10 mouse cellular contexts compared by ENCODE assay signal in genomic region chr1:134073061-134073564, GRCm38 (mm10). TPM values are rescaled to one million over a fixed set of nuclear protein-coding genes. Genes with fewer than 3 reads are reported as not detected.
A peak's percentile ranks its signal among the peaks of the same experiment; 100 is the strongest.
DNase-seq lines count a peak whose midpoint lies in the region; ATAC-seq and TF ChIP-seq lines count a peak whose summit lies in the region.
"Had no signal": no experiment of that assay in that cellular context is flagged by ENCODE, and none has a peak within 500 bp of the region (broad histone marks: within the 10 kb centered on the region; RNA-seq: fewer than 3 reads in every experiment).

No protein-coding gene starts in this region.

- peaks cover 64% of the 10 kb centered on the region for H3K4me1 ChIP-seq in heart, embryonic 15.5 days (replicated peaks)
- peaks cover 67% of the 10 kb centered on the region for H3K4me1 ChIP-seq in thymus, adult 2 months (replicated peaks; ENCODE audit: control insufficient read depth, insufficient read depth, low read length)
- peaks cover 87% of the 10 kb centered on the region for H3K4me1 ChIP-seq in liver, embryonic 12.5 days
- peaks cover 73% of the 10 kb centered on the region for H3K4me1 ChIP-seq in stomach, embryonic 16.5 days (ENCODE audit: control insufficient read depth, insufficient read depth, low read length)

- H3K9me3 ChIP-seq in heart, embryonic 15.5 days (replicated peaks) = no peaks in the 10 kb centered on the region
- H3K9me3 ChIP-seq in liver, embryonic 12.5 days (replicated peaks) = no peaks in the 10 kb centered on the region
- H3K9me3 ChIP-seq in stomach, embryonic 16.5 days (replicated peaks; ENCODE audit: control insufficient read depth, low read length) = no peaks in the 10 kb centered on the region
- H3K9me3 ChIP-seq: embryonic facial prominence, embryonic 12.5 days; hindbrain, embryonic 15.5 days had no signal

- H3K36me3 ChIP-seq in heart, embryonic 15.5 days = peaks cover 10% of the 10 kb centered on the region; the same call in 1 of the 2 replicates
- H3K36me3 ChIP-seq in thymus, adult 2 months (ENCODE audit: control insufficient read depth, insufficient read depth, low read length) = peaks cover 38% of the 10 kb centered on the region
- H3K36me3 ChIP-seq in liver, embryonic 12.5 days = peaks cover 38% of the 10 kb centered on the region
- peaks cover 7% of the 10 kb centered on the region; the same call in 1 of the 2 replicates for H3K36me3 ChIP-seq in stomach, embryonic 16.5 days (ENCODE audit: control insufficient read depth, insufficient read depth, low read length)
- H3K36me3 ChIP-seq: hindbrain, embryonic 15.5 days had no signal

- TF ChIP-seq CTCF in thymus, adult 2 months (IDR thresholded peaks at IDR 0.05; ENCODE audit: borderline replicate concordance, control insufficient read depth, extremely low read depth, insufficient read depth, low read length, poor library complexity) = no peak

- peak overlapping the region; percentile 69 for H3K27ac ChIP-seq in heart, embryonic 15.5 days
- H3K27ac ChIP-seq in thymus, adult 2 months (ENCODE audit: control insufficient read depth, insufficient read depth, low read length) = peak overlapping the region; percentile 83
- H3K27ac ChIP-seq in liver, embryonic 12.5 days = peak overlapping the region; percentile 99
- peak overlapping the region; percentile 99 for H3K27ac ChIP-seq in stomach, embryonic 16.5 days (ENCODE audit: low read length)
- H3K27ac ChIP-seq: embryonic facial prominence, embryonic 12.5 days; hindbrain, embryonic 15.5 days had no signal

- 45% methylated on average over 6 of the region's 6 CpGs for WGBS in heart, embryonic 15.5 days
- WGBS in thymus, adult 2 months = 27% methylated on average over 6 of the region's 6 CpGs
- 14% methylated on average over 6 of the region's 6 CpGs for WGBS in liver, embryonic 12.5 days (ENCODE audit: insufficient replicate concordance)
- WGBS in stomach, embryonic 16.5 days = 81% methylated on average over 6 of the region's 6 CpGs

- no peak for DNase-seq in heart, postnatal 36 days
- DNase-seq in thymus, adult 2 months = no peak
- DNase-seq in thymus, postnatal 10 days (ENCODE audit: low spot score in 2 of 2) = no peak
- DNase-seq in right cerebral cortex, postnatal 14 days = no peak

- intact Hi-C loops in heart, postnatal 36 days (cut with DNase I) = no loop called here

- no peak overlapping the region for H3K4me2 ChIP-seq in heart, embryonic 15.5 days
- peak overlapping the region; percentile 73 for H3K4me2 ChIP-seq in liver, embryonic 12.5 days
- H3K4me2 ChIP-seq in stomach, embryonic 16.5 days (ENCODE audit: low read depth, low read length) = no peak overlapping the region
- H3K4me2 ChIP-seq: embryonic facial prominence, embryonic 12.5 days; hindbrain, embryonic 15.5 days had no signal

- H3K4me3 ChIP-seq in heart, embryonic 15.5 days = no peak overlapping the region
- no peak overlapping the region for H3K4me3 ChIP-seq in thymus, adult 2 months (ENCODE audit: control insufficient read depth, insufficient read depth, low read length)
- H3K4me3 ChIP-seq in liver, embryonic 12.5 days = peak overlapping the region; percentile 84
- H3K4me3 ChIP-seq in stomach, embryonic 16.5 days (replicated peaks; ENCODE audit: low read length) = no peak overlapping the region
- H3K4me3 ChIP-seq: embryonic facial prominence, embryonic 12.5 days; hindbrain, embryonic 15.5 days had no signal

- ATAC-seq in heart, embryonic 15.5 days (replicated peaks; ENCODE audit: insufficient number of reproducible peaks, insufficient read depth, low FRiP score, low read depth) = no peak
- peak; percentile 93 for ATAC-seq in liver, embryonic 12.5 days
- ATAC-seq in stomach, embryonic 16.5 days (ENCODE audit: insufficient read depth, low FRiP score) = 0 out of 2 replicates have a peak, but pooled peaks have one; percentile 6
- ATAC-seq in frontal cortex, adult (ENCODE audit: low TSS enrichment) = no peak

- H3K9ac ChIP-seq in heart, embryonic 15.5 days = no peak overlapping the region
- peak overlapping the region; percentile 96 for H3K9ac ChIP-seq in liver, embryonic 12.5 days
- H3K9ac ChIP-seq in stomach, embryonic 16.5 days (ENCODE audit: low read length) = 0 out of 2 replicates have a peak overlapping the region, but pooled peaks have one; percentile 23
- H3K9ac ChIP-seq: embryonic facial prominence, embryonic 12.5 days; hindbrain, embryonic 15.5 days had no signal

- no peak for TF ChIP-seq POLR2A in thymus, adult 2 months (IDR thresholded peaks at IDR 0.05; ENCODE audit: control insufficient read depth, extremely low read depth, insufficient read depth, low read length, poor library complexity)

- H3K27me3 ChIP-seq in heart, embryonic 15.5 days = no peaks in the 10 kb centered on the region
- no peaks in the 10 kb centered on the region for H3K27me3 ChIP-seq in thymus, adult 2 months (ENCODE audit: control insufficient read depth, insufficient read depth, low read length)
- peaks cover 5% of the 10 kb centered on the region for H3K27me3 ChIP-seq in liver, embryonic 12.5 days (replicated peaks)
- no peaks in the 10 kb centered on the region for H3K27me3 ChIP-seq in stomach, embryonic 16.5 days (ENCODE audit: control insufficient read depth, insufficient read depth, low read length)
- H3K27me3 ChIP-seq: embryonic facial prominence, embryonic 12.5 days; hindbrain, embryonic 15.5 days had no signal

RNA-seq across cellular contexts. Expression of gene Btg2, which starts 5.8 kb away (rescaled TPM):
- polyA plus RNA-seq in heart, embryonic 15.5 days (2015; fragmentation: Nextera tagmentation; extraction: Ambion mirVana) = 36.9 and 45.4 TPM in 2 replicates
- total RNA-seq in heart, postnatal 36 days (2021) = 10 to 100 TPM; 26.6 to 61.0 TPM
- polyA plus RNA-seq in thymus, adult 2 months (2012; rRNA removed) = 432 and 481 TPM in 2 replicates
- polyA plus RNA-seq in liver, embryonic 12.5 days (2016; fragmentation: Nextera tagmentation; extraction: Ambion mirVana) = 78.2 and 80.8 TPM in 2 replicates
- polyA plus RNA-seq in stomach, embryonic 16.5 days (2015; fragmentation: Nextera tagmentation; extraction: Ambion mirVana) = 98.5 and 110 TPM in 2 replicates

RNA-seq across cellular contexts. Expression of gene Fmod, which starts 36.1 kb away (rescaled TPM):
- polyA plus RNA-seq in heart, embryonic 15.5 days (2015; fragmentation: Nextera tagmentation; extraction: Ambion mirVana) = 23.3 and 32.3 TPM in 2 replicates
- 10 to 100 TPM in 1 of 2 experiments, 1 to 10 TPM in 1; 8.6 to 13.2 TPM for total RNA-seq in heart, postnatal 36 days (2021)
- polyA plus RNA-seq in thymus, adult 2 months (2012; rRNA removed) = 3.5 and 4.4 TPM in 2 replicates
- polyA plus RNA-seq in liver, embryonic 12.5 days (2016; fragmentation: Nextera tagmentation; extraction: Ambion mirVana) = 2.6 and 3.1 TPM in 2 replicates
- polyA plus RNA-seq in stomach, embryonic 16.5 days (2015; fragmentation: Nextera tagmentation; extraction: Ambion mirVana) = 12.3 and 13.1 TPM in 2 replicates

RNA-seq across cellular contexts. Expression of gene Chit1, which starts 37.9 kb away (rescaled TPM):
- polyA plus RNA-seq in heart, embryonic 15.5 days (2015; fragmentation: Nextera tagmentation; extraction: Ambion mirVana) = 0.42 TPM in 2 replicates
- not detected for total RNA-seq in heart, postnatal 36 days (2021)
- 0.54 and 0.78 TPM in 2 replicates for polyA plus RNA-seq in thymus, adult 2 months (2012; rRNA removed)
- 0.07 and 0.12 TPM in 2 replicates for polyA plus RNA-seq in liver, embryonic 12.5 days (2016; fragmentation: Nextera tagmentation; extraction: Ambion mirVana)
- polyA plus RNA-seq in stomach, embryonic 16.5 days (2015; fragmentation: Nextera tagmentation; extraction: Ambion mirVana) = 4.8 and 8.4 TPM in 2 replicates
- polyA plus RNA-seq: embryonic facial prominence, embryonic 12.5 days had no signal

Comparison
In these comparisons a context has a peak if more than half of its experiments do, and no peak if none do; other contexts are left out.
1. ATAC-seq: peak in liver, embryonic 12.5 days (single experiment) and stomach, embryonic 16.5 days (single experiment); none in heart, embryonic 15.5 days (single experiment) and frontal cortex, adult (single experiment).
2. Peak in every context shown above with its lines, with median percentiles within 50 percentile points of each other: H3K27ac ChIP-seq.